Mouse (Mus musculus) ES-E14 (cell line): ENCODE measurements around the gene Ugt1a7c. TPM values are rescaled to one million over a fixed set of nuclear protein-coding genes. Genes with fewer than 3 reads are reported as not detected.
"Not testable (repeated sequence)": the region's sequence is repeated elsewhere in the genome, so short reads cannot be mapped to it uniquely, and the experiment has no call there.

Source experiments
- DNase-seq: peaks from one replicate; pipeline ENCODE4 v3.0.0-alpha.2; 2013; ENCODE audit warnings: low read depth, low spot score
- H3K27ac ChIP-seq: 2 replicates; pipeline ENCODE4 v1.5.1; 2012; ENCODE audit warnings: low read depth, mild to moderate bottlenecking, low read length, moderate library complexity, mixed read lengths; ENCODE audit not compliant: poor library complexity, insufficient read depth, severe bottlenecking
- H3K36me3 ChIP-seq: 2 replicates; pipeline ENCODE4 v1.6.1; 2012; ENCODE audit warnings: mild to moderate bottlenecking, low read length, moderate library complexity, mixed read lengths; ENCODE audit not compliant: control insufficient read depth, poor library complexity, insufficient read depth, severe bottlenecking
- H3K4me1 ChIP-seq, 2 experiments: fragments of 150-350 bp in 1 of 2; sonication (generic) in 1 of 2; 2 replicates each; pipeline ENCODE4 v1.6.1; 2012; ENCODE audit warnings: low read length in 2 of 2, mild to moderate bottlenecking in 1 of 2, mixed read lengths in 1 of 2; ENCODE audit not compliant: control insufficient read depth in 2 of 2, insufficient read depth in 2 of 2, poor library complexity in 1 of 2
- H3K4me3 ChIP-seq, 2 experiments: fragments of 150-350 bp in 1 of 2; sonication (generic) in 1 of 2; 2 replicates each; pipeline ENCODE4 v1.5.1; 2012; ENCODE audit warnings: low read length in 2 of 2, low read depth in 1 of 2, mild to moderate bottlenecking in 1 of 2, mixed read lengths in 1 of 2; ENCODE audit not compliant: insufficient read depth in 1 of 2, poor library complexity in 1 of 2, severe bottlenecking in 1 of 2
- H3K9ac ChIP-seq: 2 replicates; pipeline ENCODE4 v1.6.1; 2012; ENCODE audit warnings: low read depth, mild to moderate bottlenecking, low read length, mixed read lengths; ENCODE audit not compliant: poor library complexity, insufficient read depth, severe bottlenecking
- H3K9me3 ChIP-seq: fragments of 150-350 bp; sonication (generic); 2 replicates; pipeline ENCODE4 v1.6.1; 2012; ENCODE audit warnings: low read depth, mild to moderate bottlenecking, low read length; ENCODE audit not compliant: control insufficient read depth, insufficient read depth
- CHD2 ChIP-seq: IDR thresholded peaks from 2 replicates; pipeline ENCODE4 v1.6.1; 2014; ENCODE audit warnings: mild to moderate bottlenecking, low read depth, low read length, inconsistent platforms
- HCFC1 ChIP-seq: IDR thresholded peaks from 2 replicates; pipeline ENCODE4 v1.6.1; 2012; ENCODE audit warnings: low read length, inconsistent platforms, borderline replicate concordance; ENCODE audit not compliant: insufficient read depth
- MAFK ChIP-seq: IDR thresholded peaks from 2 replicates; pipeline ENCODE4 v1.6.1; 2014; ENCODE audit warnings: mild to moderate bottlenecking, low read depth, low read length, inconsistent platforms; ENCODE audit not compliant: insufficient read depth
- ZC3H11A ChIP-seq: IDR thresholded peaks from 2 replicates; pipeline ENCODE4 v1.6.1; 2012; ENCODE audit warnings: low read depth, mild to moderate bottlenecking, inconsistent platforms, low read length, borderline replicate concordance
- ZNF384 ChIP-seq: IDR thresholded peaks from 2 replicates; pipeline ENCODE4 v1.6.1; 2012; ENCODE audit warnings: low read depth, low read length, inconsistent platforms
- in situ Hi-C, 2 experiments: fragments of 600-800 bp; cut with MboI; formaldehyde crosslinking; loops; one replicate each; pipeline ENCODE4 v1.15.1; 2025; ENCODE audit warnings: low sequenced_read_pairs in 2 of 2, inconsistent platforms in 1 of 2; ENCODE audit not compliant: unreplicated experiment in 2 of 2
- total RNA-seq: library from RNA; depleted of rRNA; stranded (reverse); fragments of 300-350 nt; gene quantifications from 2 replicates; pipeline ENCODE4 v1.2.3, GENCODE M21; 2012

Gene Ugt1a7c
- total RNA-seq, 1 experiment = 0.09 TPM

GRCm38 (mm10) chr1:88224029-88224776 lies 129.3 kb downstream of the Ugt1a7c start:
- no peak for DNase-seq
- in situ Hi-C loops = no loop called here

GRCm38 (mm10) chr1:88225301-88225700 lies 130.4 kb downstream of the Ugt1a7c start:
- H3K4me3 ChIP-seq, in situ Hi-C loops, H3K27ac ChIP-seq, H3K9me3 ChIP-seq, H3K36me3 ChIP-seq, DNase-seq, H3K9ac ChIP-seq, H3K4me1 ChIP-seq: not testable (repeated sequence)

More at GRCm38 (mm10) chr1:88224029-88224776, 129.3 kb downstream of the Ugt1a7c start:
- no peak for TF ChIP-seq HCFC1
- TF ChIP-seq ZC3H11A = no peak
- TF ChIP-seq MAFK = no peak
- TF ChIP-seq CHD2 = no peak
- no peak for TF ChIP-seq ZNF384
- Histone ChIP-seq H3K36me3 (no peaks in the 10 kb centered on the region), H3K9me3 (no peaks in the 10 kb centered on the region), H3K4me3 (no peak overlapping the region), H3K27ac (no peak overlapping the region), H3K4me1 (no peaks in the 10 kb centered on the region), H3K9ac (no peak overlapping the region)

GRCm38 (mm10) chr1:88225741-88226140 lies 130.9 kb downstream of the Ugt1a7c start:
- no peak overlapping the region for H3K9ac ChIP-seq
- H3K36me3 ChIP-seq = no peaks in the 10 kb centered on the region
- H3K4me1 ChIP-seq = no peaks in the 10 kb centered on the region
- no peak overlapping the region for H3K27ac ChIP-seq
- DNase-seq = no peak
- TF ChIP-seq CHD2 (no peak), MAFK (no peak), ZC3H11A (no peak), HCFC1 (no peak), ZNF384 (no peak)
- H3K4me3 ChIP-seq = no peak overlapping the region
- no peaks in the 10 kb centered on the region for H3K9me3 ChIP-seq
- in situ Hi-C loops = no loop called here

- Histone ChIP-seq H3K9me3 (no peaks in the 10 kb centered on the region), H3K4me3 (no peak within 1 kb of the TSS), H3K4me1 (no peaks in the 10 kb centered on the region), H3K27ac (no peak within 1 kb of the TSS), H3K9ac (no peak within 1 kb of the TSS), H3K36me3 (no peaks in the 10 kb centered on the region)
- no peak for DNase-seq
- in situ Hi-C loops = no loop called here
- no peak for TF ChIP-seq ZNF384
- TF ChIP-seq MAFK = no peak
- no peak for TF ChIP-seq HCFC1
- no peak for TF ChIP-seq ZC3H11A
- TF ChIP-seq CHD2 = no peak
These were observed 132.0 kb downstream of the Ugt1a7c start, which contains the start of gene Mroh2a for GRCm38 (mm10) chr1:88226670-88227379. TSS of gene Mroh2a (plus strand) at chr1:88226986.
